Mouse (Mus musculus) left cerebral cortex, adult 18-20 months (tissue): ENCODE data around the gene Enox1. TPM values are rescaled to one million over a fixed set of nuclear protein-coding genes. Genes with fewer than 3 reads are reported as not detected.

Experiments used
- DNase-seq, 2 experiments: peaks; one replicate each; pipeline ENCODE4 v3.0.0; 2021 to 2022; ENCODE audit warnings: low spot score in 2 of 2, mixed read lengths in 1 of 2
- total RNA-seq, 2 experiments: library from RNA; stranded (reverse); gene quantifications; 2 replicates each; pipeline ENCODE4 v1.2.3; 2021

Enox1 gene
- total RNA-seq, 2 experiments from 2014 or later: 43.8 to 44.9 TPM

GRCm38 (mm10) chr14:77561808-77562583 lies 405.4 kb downstream of the Enox1 start:
- DNase-seq: no peak

DNA sequence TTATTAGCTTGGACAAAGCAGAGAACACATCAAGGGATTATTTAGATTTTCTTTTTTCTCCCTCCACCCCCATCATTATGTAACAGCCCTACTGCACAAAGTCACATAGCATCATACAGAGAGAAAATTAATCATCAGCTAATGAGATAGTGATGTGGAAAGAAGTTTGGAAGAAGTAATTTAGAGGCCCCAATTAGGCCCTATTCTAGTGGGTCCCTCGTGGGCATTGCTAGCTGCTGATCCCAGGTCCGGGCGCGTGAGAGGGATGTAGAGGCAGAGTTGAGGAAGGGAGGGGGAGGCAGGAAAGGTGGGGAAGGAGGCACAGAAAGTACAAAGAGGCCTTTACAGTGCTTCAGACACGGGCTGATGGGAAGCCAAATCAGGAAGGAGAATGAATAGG lies 407.4 kb downstream of the Enox1 start:
- no peak for DNase-seq

DNA sequence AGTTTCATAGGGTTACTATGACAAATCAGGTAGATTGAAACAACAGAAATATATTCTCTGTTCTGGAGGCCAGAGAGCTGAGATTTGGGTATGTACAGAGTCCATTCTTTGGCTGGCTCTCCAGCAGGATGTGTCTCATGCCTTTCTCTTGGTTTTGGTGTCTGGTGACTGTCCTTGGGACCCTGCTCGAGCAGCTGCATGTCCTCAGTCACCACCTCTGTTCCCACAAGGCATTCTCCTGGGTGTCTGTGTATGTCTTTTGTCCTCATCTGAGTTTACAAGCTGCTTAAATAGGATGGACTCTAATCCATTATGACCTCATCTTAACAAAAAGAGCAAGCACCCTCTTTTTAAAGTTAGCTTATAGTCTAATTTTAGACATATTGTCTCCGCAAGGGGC lies 410.6 kb downstream of the Enox1 start:
- DNase-seq: no peak

- no peak for DNase-seq
These were observed 417.9 kb downstream of the Enox1 start for GRCm38 (mm10) chr14:77574436-77574835.

GRCm38 (mm10) chr14:77576411-77576810 lies 419.8 kb downstream of the Enox1 start:
- no peak for DNase-seq

DNA sequence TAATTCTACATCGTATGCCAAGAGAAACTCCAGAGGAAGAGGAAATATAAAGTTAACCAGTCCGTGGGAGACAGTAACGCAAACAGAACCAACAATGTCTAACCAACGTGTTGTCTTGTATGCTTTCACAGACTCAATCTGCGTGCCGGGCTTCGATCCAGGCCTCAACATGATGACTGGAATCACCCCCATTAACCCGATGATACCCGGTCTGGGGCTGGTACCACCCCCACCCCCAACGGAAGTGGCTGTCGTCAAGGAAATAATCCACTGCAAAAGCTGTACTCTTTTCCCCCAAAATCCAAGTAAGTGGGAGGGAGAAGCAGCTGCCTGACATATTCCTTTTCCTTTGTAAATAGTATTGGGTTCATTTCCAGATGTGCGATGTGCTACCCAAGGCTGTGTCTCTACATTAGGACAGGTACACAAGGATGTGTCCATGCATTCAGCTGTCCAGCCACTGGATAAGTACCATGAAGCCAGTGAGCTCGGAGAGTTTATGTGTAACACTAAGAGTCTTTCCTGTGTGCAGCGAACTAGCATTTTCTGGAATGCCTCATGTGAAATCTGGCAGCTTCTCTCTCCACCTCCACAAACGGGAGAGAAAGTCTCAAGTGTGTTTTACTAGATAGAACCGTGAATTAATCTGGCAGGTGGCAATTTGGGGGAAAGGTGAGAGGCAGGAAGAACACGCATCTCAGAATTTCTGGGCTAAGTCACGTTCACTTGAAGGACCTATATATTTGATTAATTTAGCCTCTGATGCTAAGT lies 421.1 kb downstream of the Enox1 start:
- DNase-seq: no peak

DNA sequence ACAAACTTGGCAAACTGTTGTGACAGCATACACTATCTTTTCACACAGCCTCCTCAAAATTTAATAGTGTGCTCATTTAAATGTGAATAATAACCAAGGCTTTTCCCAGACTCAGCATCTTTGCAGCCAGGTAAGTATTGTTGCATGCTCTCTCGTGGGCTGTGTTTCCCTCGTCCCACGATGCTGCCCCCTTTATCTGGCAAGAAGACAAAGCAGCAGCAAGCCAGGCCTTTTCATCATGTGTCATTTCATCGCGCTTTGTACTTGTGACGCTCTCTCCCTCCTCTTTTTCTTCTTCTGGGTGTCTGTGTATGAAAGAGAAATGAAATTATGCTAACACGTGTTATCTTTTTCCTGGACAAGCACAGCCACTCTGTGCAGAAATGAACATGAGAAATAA lies 421.8 kb downstream of the Enox1 start:
- no peak for DNase-seq

DNA sequence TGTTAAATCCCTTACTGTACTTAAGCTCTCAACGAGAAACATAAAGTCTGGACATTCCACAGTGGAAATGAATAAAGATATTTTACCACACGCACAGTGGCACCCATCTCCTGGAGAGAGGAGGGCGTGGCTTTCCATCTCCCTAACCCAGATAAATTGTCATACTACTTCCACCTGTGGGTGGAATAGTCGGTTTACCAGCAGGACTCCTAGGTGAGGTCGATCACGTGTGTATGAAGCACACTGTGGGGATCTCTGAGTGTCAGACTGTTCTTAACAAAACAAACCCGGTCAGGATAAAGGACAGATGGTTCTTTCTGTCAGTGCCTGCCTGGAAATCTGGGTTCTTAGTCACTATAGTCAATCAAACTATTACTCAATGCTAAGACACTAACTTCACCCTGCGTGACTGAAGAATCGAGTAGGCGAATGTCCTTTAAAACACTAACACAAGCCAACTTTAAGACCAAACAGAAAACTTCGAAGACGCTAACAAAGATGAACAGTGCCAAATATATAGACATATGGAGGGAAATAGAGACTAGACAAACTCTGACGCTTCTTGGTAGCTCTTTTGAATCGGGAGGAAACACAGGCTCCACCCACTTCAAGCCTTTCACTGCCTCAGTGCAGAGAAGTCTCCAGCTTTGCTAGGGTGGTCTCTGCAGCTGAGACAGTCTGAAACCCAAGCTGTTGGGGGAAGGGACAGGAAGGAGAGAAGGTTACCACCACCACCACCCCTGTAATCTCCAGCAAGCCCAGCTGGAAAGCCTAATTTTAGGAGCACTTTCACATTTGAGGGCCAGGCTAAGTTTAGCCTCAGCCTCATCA lies 423.8 kb downstream of the Enox1 start:
- no peak for DNase-seq

DNA sequence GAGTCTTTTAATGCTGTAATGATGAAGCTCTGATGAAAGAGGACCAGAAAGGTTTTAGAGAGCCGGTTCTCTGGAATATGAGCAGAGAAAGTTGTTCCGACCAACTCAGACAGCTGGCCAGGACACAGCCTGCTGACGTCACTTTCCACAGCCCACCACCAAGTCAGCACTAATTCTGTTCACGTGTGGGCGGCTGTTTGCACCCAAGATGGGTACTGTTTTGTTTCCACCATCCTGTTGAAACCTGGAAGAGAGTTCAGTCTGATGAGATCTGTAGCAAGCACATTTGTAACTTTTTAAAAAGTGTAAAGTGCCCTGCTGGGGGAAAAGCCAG lies 424.3 kb downstream of the Enox1 start:
- DNase-seq: peak; percentile 76 to 83

DNA sequence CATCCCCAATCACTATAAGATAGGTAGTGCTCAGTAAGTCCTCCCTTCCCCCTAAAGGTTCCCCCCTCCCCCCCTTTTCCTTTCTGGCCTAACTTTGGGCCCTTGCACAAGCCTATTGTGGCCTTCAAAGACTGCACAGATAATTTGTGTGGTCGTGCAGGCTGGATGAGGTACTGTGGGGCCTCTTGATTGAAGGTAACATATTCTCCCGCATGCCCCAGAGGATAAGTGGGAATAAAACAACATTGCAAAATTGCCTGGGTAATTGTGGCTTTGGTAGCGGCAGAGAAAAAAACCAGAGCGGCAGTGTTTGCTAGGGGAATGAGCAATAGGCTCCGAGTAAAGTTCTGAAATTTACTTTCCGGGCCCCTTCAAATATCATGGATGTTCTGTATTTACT lies 425.1 kb downstream of the Enox1 start:
- no peak for DNase-seq

GRCm38 (mm10) chr14:77584426-77584825 lies 427.9 kb downstream of the Enox1 start:
- DNase-seq: no peak

- no peak for DNase-seq
These were observed 428.7 kb downstream of the Enox1 start for GRCm38 (mm10) chr14:77585031-77585800.

- DNase-seq: no peak
These were observed 429.5 kb downstream of the Enox1 start for GRCm38 (mm10) chr14:77586033-77586432.

DNA sequence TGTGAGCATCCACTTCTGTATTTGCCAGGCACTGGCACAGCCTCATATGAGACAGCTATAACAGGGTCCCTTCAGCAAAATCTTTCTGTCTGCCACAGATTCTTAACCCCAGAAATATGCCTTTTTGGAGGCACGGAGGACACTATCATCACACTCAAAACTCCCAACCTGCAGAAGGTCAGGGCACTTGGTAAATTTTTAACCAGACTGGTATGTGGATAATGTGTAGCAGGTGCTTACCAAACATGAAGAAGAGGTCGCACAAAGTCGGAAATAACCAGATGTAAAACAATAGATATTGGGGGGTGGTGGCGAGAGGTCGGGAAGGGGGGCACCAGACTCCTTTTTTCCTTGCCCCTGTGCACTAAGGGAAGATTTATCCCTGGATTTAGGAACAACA lies 430.6 kb downstream of the Enox1 start:
- DNase-seq: no peak

GRCm38 (mm10) chr14:77593136-77593838 lies 436.7 kb downstream of the Enox1 start:
- DNase-seq: no peak

- DNase-seq: no peak
These were observed 439.9 kb downstream of the Enox1 start for GRCm38 (mm10) chr14:77596216-77597175.

DNA sequence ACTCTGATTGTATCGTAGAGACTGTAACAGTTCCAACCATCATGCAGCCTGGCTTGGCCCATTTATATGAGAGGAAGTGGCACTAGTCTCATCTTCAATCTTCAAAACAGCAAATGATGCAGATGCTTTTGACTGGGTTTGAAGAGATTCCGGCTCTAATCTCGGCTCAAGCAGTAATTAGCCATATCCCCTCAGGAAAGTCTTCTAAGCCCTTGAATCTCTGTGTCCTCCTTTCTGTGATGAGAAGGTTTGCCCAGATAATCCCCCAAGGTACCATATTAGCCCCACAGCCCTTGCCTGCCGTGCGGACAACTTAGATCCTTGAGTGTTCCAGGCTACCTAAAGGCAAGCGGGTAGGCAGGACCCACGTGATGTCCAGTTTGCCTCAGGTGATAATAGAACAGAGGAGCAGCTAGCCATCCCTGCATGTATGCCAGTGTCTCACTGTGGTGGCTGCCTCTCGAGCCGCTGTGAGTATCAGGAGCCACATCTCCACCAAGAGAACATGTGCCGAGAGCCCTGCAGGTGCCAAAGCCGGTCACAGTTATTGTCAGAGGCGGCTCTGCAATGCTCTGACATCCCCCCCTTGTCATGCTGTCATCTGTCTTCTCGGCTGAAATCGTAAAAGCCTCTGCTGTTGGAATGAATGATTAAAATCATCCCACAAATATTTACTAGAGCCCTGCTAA lies 442.6 kb downstream of the Enox1 start:
- DNase-seq: no peak

- no peak for DNase-seq
These were observed 444.2 kb downstream of the Enox1 start for GRCm38 (mm10) chr14:77600773-77601172.

DNA sequence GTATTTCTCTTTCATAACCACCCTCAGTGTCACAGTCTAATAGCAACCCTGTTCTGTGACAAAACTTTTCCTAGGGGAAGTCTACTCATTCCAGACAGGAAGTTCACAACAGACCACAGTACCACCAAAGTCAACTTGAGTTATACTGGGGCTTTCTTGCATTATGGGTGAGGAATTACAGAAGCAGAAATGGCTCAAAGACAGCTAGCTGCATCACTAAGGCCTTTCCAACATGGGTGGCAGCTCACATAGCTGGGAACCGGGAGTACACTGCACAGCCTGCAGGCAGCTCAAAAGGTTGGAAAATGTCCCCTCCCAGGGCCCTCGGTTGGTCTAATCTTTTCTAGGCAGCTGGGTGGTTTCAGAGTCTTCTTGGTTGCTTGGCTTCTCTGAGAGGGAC lies 444.9 kb downstream of the Enox1 start:
- DNase-seq: no peak
